Mouse (Mus musculus): ENCODE data around the gene Rasip1.

GRCm38 (mm10) chr7:45678513-45678912, 51.2 kb downstream of the Rasip1 start:
- TF ChIP-seq GATA1 (IDR thresholded peaks at IDR 0.05; ENCODE audit: borderline replicate concordance, low read length) (no peak), FLI1 (IDR thresholded peaks at IDR 0.05; ENCODE audit: low read length) (no peak)
